Mouse (Mus musculus): Measurements from ENCODE around the gene Atp4b. TPM values are rescaled to one million over a fixed set of nuclear protein-coding genes. Genes with fewer than 3 reads are reported as not detected.

The Atp4b gene
- total RNA-seq, 2 experiments from 2014 or later: not detected

DNA sequence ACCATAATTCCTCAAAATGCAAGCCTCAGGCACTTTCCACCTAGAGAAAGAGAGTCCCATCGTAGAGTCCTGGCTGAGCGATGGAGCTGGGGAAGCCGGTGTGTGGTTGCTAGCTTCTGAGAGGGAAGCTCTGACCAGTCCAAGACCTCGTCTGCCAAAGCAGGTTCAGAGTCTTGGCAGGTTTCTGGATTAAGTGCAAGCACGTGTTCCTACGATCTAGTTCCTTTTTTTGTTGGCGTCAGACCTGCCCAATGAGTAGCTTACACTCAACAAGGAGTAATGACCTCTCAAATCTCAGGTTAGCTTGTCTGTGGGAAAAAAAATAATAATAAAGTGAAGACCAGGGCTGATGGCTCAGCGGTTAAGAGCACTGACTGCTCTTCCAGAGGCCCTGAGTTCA lies 8.9 kb downstream of the Atp4b start:
- intact Hi-C loops (cut with DNase I): no loop called here
- no peak for DNase-seq (ENCODE audit: low spot score)

DNA sequence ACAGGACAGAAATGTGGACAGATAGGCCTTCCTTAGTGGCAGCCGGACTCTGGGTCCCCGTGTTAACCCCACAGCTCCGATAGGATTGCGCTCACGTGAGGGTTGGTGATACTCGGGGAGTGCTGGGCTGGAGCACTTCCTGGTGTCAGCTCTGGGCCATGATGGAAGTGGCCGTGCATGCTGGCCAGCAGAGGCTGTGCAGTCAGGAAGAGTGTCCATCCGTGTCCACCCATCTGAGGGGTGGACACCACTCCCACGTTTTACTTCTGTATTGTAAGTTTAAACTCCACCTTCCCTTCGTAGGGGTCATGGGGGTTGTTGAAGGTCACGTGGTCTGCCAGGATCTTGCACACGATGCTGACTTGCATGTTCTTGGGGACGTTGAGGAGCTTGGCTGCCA lies 10.3 kb downstream of the Atp4b start:
- intact Hi-C loops (cut with DNase I): no loop called here
- no peak for DNase-seq (ENCODE audit: low spot score)

DNA sequence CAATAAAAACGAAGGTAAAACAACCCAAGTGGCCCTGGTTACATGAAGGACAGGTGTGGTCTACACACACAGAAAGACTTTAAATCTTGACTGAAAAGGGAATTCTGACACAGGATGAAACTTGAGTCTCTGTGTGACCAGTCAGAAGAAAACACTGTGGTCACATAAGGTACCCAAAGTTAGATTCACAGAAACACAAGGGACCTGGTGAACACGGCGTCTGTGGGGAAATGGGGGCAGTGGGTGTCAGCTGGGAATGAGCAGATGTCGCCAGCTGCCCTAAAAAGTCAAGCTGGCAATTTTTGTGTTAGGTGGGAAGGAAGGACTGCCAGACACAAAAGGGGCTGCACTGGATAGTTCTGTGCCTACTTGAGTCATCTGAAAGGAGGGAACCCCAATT lies 13.6 kb downstream of the Atp4b start:
- intact Hi-C loops (cut with DNase I): no loop called here

DNA sequence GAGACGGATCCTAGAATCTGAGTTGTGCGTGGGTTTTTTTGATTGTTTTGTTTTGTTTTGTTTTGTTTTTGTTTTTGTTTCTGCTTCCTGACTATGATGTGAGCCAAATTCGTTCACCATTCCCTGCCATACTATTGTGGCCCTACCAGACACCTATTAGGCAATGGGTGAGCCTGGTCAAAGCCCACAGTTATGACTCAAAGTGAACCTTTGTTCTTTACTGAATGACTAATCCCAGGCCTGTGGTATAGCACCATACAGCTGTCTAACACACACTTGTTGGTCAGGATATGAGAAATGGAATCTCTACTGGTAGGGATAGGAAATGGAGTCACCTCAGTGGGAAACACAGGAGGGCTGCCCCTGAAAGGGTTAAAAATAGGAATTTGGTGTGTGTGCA lies 14.1 kb downstream of the Atp4b start:
- no peak for DNase-seq (ENCODE audit: low spot score)

More for the DNA sequence above, 13.6 kb downstream of the Atp4b start:
- no peak for DNase-seq (ENCODE audit: low spot score)

DNA sequence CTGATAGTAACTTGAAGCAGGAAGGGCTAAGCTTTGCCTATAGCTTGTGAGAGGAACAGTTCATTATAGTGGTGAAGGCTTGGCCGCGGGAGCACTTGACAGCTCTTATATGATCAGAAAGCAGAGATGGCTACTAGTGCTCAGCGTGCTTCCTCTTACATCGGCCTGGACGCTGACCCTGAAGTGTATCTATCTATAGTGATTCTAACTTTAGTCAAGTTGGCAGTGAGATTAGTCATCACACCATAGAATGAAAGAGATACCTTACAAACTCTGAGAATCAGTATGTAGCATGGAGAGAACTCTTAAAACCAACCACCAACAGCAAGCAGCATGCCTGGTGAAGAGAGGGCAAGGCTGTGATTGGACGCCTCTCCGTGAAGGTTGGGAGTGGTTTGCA lies 15.0 kb downstream of the Atp4b start:
- DNase-seq (ENCODE audit: low spot score): no peak
- intact Hi-C loops (cut with DNase I): no loop called here

More for the DNA sequence above, 14.1 kb downstream of the Atp4b start:
- intact Hi-C loops (cut with DNase I): no loop called here

DNA sequence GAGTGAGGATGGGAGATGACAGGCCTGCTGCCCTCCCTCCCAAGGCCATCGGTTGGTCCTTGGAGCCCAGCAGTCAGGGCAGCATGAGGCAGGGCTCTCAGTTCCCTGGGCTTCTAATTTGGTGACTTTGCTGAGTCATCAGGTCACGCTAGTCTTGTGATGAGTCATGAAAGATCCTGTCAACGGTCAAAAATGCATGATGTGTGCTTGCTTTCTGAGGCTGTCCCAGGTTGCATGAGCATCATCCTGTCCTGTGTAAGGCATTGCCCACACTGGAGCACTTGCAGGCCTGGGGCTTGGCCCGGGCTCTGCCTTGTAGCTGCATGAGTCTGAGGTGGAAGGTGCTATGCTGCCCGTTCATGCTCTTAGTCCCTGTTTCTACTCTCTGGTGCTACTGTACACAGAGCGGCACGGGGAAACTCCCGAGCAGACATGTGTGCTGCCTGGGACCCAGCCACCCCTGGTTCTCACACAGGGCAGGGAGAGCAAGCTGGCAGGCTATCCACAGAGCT lies 23.4 kb downstream of the Atp4b start:
- intact Hi-C loops (cut with DNase I): no loop called here
- no peak for DNase-seq (ENCODE audit: low spot score)

DNA sequence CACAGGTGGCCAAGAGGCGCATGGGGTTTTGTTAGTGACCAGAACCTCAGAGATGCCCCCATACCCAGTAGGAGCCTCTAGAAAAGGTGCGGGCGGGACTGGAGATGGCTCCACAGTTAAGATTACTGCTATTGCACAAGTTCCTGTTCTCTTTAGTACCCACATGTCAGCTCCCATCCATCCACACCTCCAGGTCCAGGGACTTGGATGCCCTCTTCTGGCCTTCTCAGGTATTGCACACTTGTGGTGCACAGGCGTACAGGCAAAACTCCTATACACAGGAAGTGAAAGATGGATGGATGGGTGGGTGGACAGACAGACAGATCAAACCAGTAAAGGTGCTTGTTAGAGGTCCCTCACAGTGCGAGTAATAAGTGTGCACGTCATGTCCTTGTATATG lies 34.8 kb downstream of the Atp4b start:
- intact Hi-C loops (cut with DNase I): no loop called here
- no peak for DNase-seq (ENCODE audit: low spot score)

DNA sequence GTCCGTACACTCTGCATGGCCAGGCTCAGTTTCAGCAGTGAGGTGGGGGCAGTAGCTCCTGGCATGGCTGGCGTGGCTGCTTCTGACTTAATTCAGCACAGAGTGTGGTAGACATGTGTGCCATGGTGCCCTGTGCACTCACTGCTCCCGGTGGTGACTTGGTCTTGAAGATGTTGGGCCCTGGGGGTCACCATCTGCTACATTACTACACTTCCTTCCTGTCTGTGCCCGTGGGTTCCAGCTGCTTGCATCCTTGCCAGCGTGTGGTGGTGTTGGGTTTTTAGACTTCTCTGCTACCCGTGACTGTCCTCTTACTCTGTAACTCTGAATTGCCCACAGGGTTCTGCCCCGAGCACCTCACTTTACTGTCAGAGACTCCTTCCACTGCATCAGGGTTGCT lies 36.4 kb downstream of the Atp4b start:
- intact Hi-C loops (cut with DNase I): no loop called here
- DNase-seq (ENCODE audit: low spot score): no peak

DNA sequence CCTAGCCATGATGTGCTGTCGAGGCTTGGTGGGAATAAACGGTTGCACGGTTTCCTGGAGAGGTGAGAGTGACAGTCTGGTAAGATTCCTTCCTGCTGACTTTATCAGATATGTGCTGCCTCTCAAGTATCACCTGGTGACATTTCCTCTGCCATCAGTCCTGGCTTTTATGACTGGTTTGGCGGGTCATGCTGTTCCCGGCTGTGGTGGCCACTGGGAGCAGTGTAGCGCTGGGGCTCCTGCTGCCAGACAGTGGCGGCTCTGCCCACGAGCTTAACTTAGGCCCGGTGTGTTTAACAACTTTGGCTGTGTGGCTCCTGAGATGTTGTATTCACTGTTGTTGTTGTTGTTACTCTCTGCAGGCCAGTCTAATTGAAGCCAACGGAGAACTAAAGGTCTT lies 39.9 kb downstream of the Atp4b start:
- intact Hi-C loops (cut with DNase I): no loop called here
- no peak for DNase-seq (ENCODE audit: low spot score)

DNA sequence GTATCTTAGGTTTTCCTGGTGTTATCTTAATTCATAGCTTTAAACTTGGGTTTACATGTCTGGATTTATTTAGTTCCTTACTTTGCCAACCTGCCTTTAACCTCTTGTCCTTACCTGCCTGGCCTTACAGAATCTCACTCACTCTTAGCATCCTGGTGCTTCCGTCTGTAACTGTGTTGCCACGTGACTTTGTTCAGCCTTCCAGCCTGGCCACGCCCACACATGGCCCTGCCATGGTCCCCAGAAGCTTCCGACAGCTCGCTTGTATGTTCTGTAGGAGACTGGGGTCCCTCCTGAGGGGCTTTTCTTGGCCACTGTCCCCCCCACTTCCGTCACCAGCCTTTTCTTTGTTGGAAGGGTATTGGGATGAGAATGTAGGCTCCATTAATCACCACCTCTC lies 40.4 kb downstream of the Atp4b start:
- DNase-seq (ENCODE audit: low spot score): no peak
- intact Hi-C loops (cut with DNase I): no loop called here

DNA sequence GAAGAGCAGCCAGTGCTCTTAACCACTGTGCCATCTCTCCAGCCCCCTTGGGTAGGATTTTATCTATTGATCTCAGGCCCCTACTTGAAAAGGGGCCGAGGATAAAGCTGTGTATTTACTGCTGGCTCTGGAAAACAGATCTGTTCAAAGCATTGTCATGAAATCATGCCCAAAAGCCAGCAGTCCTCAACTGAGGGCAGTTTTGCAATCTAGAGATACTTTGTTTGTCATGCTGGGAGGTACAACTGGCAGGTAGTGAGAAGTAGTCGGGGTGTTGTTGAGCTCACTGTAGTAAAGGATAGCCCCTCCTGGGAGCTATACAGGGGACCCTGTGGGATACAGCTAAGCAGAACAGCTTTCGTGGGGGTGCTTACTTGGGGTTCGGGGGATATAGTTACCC lies 42.7 kb downstream of the Atp4b start:
- no peak for DNase-seq (ENCODE audit: low spot score)
- intact Hi-C loops (cut with DNase I): no loop called here

DNA sequence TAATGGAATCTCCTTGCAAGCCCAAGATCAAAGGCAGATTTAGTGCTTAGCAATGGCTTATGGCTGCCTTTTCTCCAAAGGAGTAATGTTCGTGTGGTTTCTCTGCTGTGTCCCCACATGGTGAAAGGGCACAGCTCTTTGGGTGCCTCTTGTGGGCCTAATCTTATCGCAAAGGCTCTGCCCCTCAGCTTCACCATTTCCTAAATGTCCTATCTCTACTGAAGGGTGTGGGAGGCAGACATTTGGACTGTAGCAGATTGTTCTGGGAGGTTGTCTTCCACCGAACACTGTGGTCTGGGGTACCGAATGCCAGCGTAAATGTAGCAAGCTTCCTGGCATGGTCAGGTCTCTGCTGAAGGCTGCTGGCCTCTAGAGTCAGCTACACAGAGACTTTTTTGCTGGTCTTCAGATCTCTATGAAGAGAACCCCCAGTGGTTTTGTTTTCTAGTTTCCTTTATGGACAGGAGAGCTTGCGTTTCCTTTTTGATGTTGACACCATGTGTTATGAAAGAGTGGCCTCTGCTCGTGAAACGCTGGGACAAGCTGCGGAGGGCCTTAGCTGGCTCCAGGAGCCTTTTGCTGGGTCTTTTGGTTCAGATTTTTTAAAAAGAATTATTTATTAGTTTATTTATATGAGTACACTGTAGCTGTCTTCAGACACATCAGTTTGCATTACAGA lies 43.3 kb downstream of the Atp4b start:
- DNase-seq (ENCODE audit: low spot score): no peak
- intact Hi-C loops (cut with DNase I): no loop called here

DNA sequence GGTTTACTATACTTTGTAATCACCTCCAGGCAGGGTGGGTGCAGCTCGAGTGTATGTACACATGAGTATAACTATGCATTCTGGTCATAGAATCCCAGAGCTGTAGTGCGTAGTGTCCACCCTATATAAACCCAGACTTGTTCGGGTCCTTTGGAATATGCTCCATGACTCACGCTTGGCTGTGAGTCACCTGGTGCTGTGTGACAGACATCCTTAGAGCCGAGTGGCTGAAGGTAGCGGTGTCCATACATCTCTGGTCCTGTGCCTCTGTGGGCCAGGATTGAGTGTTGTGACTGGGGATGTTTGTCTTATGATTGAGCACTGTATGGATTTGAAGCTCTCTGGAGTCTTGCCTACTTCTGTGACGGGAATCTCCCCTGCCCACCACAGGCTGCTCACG lies 44.0 kb downstream of the Atp4b start:
- DNase-seq (ENCODE audit: low spot score): no peak
- intact Hi-C loops (cut with DNase I): no loop called here

DNA sequence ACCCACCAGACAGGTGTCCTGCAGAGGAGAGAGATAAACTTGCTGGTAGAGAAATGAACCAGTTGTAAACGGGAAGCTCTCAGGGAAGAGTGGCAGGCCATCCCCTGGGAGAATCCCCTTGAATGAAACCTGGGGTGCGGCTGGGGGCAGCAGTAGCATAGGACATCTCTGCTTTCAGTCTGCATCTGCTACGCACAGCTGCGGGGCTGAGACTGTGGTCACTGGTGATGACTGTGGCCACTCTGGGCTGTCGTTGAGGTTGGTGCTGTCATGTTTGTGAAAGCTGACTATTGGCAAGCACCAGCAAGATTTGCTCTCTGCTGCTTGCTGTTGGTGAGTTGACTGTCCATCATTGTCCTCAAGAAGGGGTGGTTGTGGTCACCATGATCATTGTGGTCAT lies 45.0 kb downstream of the Atp4b start:
- intact Hi-C loops (cut with DNase I): no loop called here
- DNase-seq (ENCODE audit: low spot score): no peak

DNA sequence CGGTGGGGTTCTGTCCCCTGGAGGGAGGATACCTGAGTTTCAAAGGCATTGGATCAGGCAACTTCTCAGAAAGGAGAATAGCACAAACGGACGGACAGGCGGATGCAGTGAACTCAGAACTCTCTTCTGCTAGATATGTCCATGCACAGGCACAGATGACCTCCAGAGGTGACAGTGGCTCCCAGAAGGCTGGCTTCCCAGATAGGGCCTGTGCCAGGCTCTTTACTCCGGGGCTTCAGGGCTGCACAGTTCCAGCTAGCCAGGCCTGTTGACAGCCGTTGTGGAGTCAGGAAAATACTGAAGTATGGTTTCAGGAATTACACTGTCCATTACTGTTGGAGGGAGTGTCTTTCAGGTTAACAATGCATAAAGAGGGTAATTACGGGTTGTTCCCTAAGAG lies 46.6 kb downstream of the Atp4b start:
- no peak for DNase-seq (ENCODE audit: low spot score)
- intact Hi-C loops (cut with DNase I): no loop called here

DNA sequence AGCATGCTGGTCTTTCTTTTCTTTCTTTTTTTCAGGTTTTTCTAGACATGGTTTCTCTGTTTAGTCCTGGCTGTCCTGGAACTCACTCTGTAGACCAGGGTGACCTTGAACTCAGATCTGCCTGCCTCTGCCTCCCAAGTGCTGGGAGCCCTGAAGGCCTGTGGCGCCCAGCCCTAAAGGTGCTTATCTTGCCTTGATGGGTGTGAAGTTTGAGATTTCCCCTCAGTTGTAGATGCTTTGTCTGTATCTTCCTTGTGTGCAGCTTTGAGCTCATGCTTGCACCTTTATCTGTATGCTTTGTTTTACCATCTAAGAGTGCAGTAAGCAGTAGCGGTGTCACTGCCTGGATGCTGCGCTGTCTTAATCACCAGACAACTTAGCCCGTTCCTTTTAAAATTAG lies 53.5 kb downstream of the Atp4b start:
- intact Hi-C loops (cut with DNase I): no loop called here
- no peak for DNase-seq (ENCODE audit: low spot score)

DNA sequence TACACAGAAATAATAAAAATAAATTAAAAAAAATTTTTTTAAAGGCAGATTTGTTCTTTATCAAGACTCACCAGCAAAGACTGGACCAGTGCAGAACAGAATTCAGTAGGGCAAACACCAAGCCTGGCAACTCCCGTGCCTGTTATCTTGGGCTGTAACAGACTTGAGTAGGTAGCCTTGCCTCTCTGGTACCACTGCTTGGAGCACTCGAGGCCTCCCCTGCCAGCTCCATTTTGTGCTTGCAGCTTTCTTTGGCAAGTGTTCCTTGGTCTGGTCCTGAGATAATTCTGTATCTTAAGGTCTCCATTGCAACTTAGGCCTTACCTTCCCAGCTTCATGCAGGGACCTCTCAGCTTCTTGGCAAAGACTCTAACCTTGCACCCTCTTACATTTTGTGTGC lies 54.3 kb downstream of the Atp4b start:
- intact Hi-C loops (cut with DNase I): no loop called here
- DNase-seq (ENCODE audit: low spot score): no peak

DNA sequence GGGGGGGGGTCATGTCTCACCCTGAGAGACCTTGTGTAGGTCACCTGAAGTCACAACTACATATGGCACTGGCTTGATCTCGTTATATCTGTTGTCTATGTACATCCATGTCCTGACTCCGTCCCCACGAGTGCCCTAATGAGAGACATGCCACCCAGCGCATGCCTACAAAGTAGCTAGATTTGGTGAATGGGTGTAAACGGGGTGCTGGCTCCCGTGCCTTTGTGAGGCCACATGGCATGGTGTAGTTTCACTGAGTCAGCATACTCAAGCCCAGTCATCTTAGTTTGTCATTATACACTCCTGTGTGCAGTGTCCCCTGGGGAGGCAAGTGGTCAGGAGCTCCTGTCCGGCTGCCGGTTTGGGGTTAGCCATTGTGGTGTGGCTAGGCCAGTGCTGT lies 56.0 kb downstream of the Atp4b start:
- DNase-seq (ENCODE audit: low spot score): no peak
- intact Hi-C loops (cut with DNase I): no loop called here

DNA sequence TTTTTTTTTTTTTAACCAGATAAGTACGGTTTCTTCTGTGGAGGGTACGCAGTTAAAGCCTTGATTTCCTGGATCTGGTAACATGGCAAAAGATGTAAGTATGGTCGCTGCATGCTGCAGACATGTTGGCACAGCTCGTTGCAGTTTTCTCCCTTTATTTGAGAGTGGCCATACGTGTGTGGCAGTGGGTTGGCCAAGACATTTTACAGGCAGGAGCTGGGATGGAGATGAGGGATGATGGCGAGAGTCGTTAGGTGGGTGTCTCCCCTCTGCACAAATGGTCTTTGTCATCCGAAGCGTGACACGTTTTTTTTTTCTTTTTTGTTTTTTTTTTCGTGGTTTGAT lies 57.0 kb downstream of the Atp4b start:
- DNase-seq (ENCODE audit: low spot score): no peak
- intact Hi-C loops (cut with DNase I): no loop called here

DNA sequence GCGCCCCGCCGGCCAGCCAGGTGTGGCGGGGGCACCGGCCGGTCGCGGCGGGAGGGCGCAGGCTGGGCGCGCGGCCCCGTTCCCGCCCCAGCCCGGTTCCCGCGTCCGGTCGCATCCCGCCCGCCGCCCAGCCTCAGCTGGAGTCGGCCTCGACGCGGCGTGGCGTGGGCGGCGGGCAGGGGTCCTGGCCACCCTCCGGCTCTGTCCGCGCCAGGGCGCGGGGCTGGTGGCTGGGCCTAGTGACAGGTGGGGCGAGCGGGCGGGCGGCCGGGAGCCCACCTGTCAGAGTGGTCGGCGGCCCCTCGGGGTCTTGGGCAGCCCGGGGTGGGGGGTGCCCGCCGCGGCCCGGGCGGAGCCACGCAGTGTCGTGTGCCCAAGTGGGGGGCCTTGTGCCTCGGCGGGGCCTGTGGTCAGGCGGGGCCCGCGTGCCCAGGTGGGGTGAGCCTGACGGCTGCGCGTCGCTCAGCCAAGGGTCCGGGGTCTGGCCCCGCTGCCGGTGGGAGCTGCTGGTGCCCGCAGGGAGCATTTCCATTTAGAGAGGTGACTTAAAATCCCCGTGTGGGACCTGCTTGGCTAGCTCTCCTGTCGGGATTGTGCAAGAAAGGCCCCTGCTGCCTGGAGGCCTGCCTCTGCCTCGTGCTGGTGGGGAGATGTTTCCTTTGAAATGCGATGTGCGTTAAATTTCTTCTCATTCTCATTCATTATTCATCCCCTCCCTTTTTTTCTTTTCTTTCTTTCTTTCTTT lies 57.6 kb downstream of the Atp4b start:
- intact Hi-C loops (cut with DNase I): no loop called here
- DNase-seq (ENCODE audit: low spot score): peak; percentile 7

DNA sequence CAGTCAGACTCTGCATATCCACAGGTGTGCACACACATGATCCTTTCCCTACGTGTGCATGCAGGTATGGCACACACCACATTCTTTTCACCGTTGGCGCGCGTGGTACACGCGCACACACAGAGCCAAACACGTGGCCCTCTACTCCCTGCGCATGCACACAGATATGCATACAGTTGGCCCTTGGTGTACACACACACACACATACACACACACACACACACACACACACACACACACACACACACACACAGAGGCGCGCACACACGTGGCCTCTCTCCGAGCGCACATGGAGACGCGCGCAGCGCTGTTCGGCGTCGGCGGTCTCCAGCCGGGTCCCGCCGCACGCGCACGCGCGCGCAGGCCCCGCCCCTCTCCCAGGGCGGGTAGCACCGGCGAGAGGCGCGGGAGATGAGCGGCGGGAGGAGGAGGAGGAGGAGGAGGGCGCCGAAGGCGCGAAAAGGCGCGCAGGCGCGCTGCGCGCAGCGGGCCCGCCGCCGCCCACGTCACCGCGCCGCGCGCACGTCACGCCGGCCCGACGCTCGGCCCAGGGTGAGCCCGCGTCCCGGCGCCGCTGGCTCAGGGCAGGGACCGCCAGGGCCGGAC lies 58.3 kb downstream of the Atp4b start, which contains the start of gene Tfdp1:
Tfdp1 (plus strand) TSS at position 497 of the 606 bp plus-strand sequence.
- intact Hi-C loops (cut with DNase I): no loop called here
- DNase-seq (ENCODE audit: low spot score): peak; percentile 59

Measured in heart, postnatal 25 days (tissue).